Mouse (Mus musculus) heart, embryonic 14.5 days (tissue): ENCODE results near the gene Tex12. TPM values are rescaled to one million over a fixed set of nuclear protein-coding genes. Genes with fewer than 3 reads are reported as not detected.

Experiments
- ATAC-seq: fragments of 200-750 bp; cut with Nextera tagmentation; 2 replicates; pipeline ENCODE4 v1.8.0; 2017; ENCODE audit warnings: low read depth, moderate TSS enrichment; ENCODE audit not compliant: insufficient number of reproducible peaks, insufficient read depth, low FRiP score
- H3K27ac ChIP-seq, 2 experiments: fragments of 200-500 bp in 1 of 2; fragments of 300-500 bp in 1 of 2; sonication (generic) in 1 of 2; replicated peaks in 1 of 2; 2 replicates each; pipeline ENCODE4 v1.5.1; 2012 to 2014; ENCODE audit warnings: low read depth in 2 of 2, low read length in 2 of 2, control low read depth in 1 of 2, mild to moderate bottlenecking in 1 of 2, mixed read lengths in 1 of 2; ENCODE audit not compliant: control insufficient read depth in 1 of 2, insufficient read depth in 1 of 2
- H3K27me3 ChIP-seq: fragments of 300-500 bp; sonication (generic); 2 replicates; pipeline ENCODE4 v1.6.1; 2014; ENCODE audit warnings: mild to moderate bottlenecking, low read length, control low read depth; ENCODE audit not compliant: control insufficient read depth, insufficient read depth
- H3K36me3 ChIP-seq: fragments of 300-500 bp; sonication (generic); 2 replicates; pipeline ENCODE4 v1.6.1; 2014; ENCODE audit warnings: mild to moderate bottlenecking, control low read depth, low read length, mixed read lengths; ENCODE audit not compliant: control insufficient read depth, insufficient read depth
- H3K4me1 ChIP-seq, 2 experiments: fragments of 200-500 bp in 1 of 2; fragments of 300-500 bp in 1 of 2; sonication (generic) in 1 of 2; 2 replicates each; pipeline ENCODE4 v1.6.1; 2012 to 2014; ENCODE audit warnings: low read length in 2 of 2, control low read depth in 1 of 2, mixed read lengths in 1 of 2; ENCODE audit not compliant: control insufficient read depth in 2 of 2, insufficient read depth in 2 of 2
- H3K4me2 ChIP-seq: fragments of 300-500 bp; sonication (generic); 2 replicates; pipeline ENCODE4 v1.6.1; 2014; ENCODE audit warnings: mild to moderate bottlenecking, low read length
- H3K4me3 ChIP-seq, 2 experiments: fragments of 200-500 bp in 1 of 2; fragments of 300-500 bp in 1 of 2; sonication (generic) in 1 of 2; 2 replicates each; pipeline ENCODE4 v1.5.1; 2012 to 2014; ENCODE audit warnings: low read length in 2 of 2, mild to moderate bottlenecking in 2 of 2, control low read depth in 1 of 2, low read depth in 1 of 2, moderate library complexity in 1 of 2; ENCODE audit not compliant: control insufficient read depth in 1 of 2, insufficient read depth in 1 of 2
- H3K9ac ChIP-seq: fragments of 300-500 bp; sonication (generic); 2 replicates; pipeline ENCODE4 v1.6.1; 2014; ENCODE audit warnings: mild to moderate bottlenecking, low read length
- H3K9me3 ChIP-seq: fragments of 300-500 bp; sonication (generic); 2 replicates; pipeline ENCODE4 v1.6.1; 2016; ENCODE audit warnings: low read length, control low read depth; ENCODE audit not compliant: control insufficient read depth
- WGBS: fragments of 180-500 bp; shearing (Covaris S2); extraction: QIAGEN DNeasy Blood & Tissue Kit; methylation state at CpG from one replicate; pipeline ENCODE4 v1.1.7; 2014; 5-methylcytosine and 5-hydroxymethylcytosine counted together
- polyA plus RNA-seq: library from polyadenylated mRNA; unstranded; fragments of >200 nt; fragmentation: Nextera tagmentation; extraction: Ambion mirVana; gene quantifications from 2 replicates; pipeline ENCODE4 v1.2.1, GENCODE M21; 2014

Gene Tex12
- polyA plus RNA-seq, 1 experiment from 2014 or later: not detected

DNA sequence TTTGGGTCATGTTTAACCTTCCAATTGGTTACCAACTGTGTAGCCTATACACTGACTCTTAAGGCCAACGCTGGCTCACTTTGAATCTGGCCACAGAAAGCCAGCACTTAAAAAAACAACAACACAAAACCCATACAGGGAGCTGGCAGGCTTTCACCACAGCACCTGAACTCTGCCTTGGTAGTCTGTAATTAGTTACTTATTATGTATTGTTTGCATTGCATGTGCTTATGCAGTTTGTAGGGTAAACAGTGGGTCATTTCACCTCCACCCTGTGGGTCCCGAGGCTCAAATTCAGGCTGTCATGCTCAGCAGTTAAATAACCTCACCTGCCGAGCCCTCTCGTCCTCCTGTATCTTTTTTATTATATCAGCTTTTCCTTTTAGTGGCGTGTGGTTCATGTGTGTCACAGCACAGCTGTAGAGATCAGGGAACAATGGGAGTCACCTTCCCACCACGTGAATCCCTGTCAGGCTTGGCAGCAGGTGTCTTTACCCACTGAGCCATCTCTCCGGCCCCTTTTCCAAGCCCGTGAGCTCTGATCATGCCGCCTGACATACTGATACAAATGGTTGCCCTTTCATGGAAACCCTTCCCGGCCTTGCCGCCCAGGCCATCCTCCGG lies 33.8 kb upstream of the Tex12 start:
- no peak overlapping the region; a peak in 1 of 4 replicates for H3K27ac ChIP-seq
- H3K9ac ChIP-seq: no peak overlapping the region
- no peak overlapping the region for H3K4me2 ChIP-seq
- peaks cover 56% of the 10 kb centered on the region for H3K36me3 ChIP-seq
- WGBS: 75% methylated on average over 12 of the region's 12 CpGs
- no peaks in the 10 kb centered on the region for H3K9me3 ChIP-seq
- no peak for ATAC-seq
- no peaks in the 10 kb centered on the region for H3K4me1 ChIP-seq
- H3K27me3 ChIP-seq: no peaks in the 10 kb centered on the region
- no peak overlapping the region for H3K4me3 ChIP-seq

DNA sequence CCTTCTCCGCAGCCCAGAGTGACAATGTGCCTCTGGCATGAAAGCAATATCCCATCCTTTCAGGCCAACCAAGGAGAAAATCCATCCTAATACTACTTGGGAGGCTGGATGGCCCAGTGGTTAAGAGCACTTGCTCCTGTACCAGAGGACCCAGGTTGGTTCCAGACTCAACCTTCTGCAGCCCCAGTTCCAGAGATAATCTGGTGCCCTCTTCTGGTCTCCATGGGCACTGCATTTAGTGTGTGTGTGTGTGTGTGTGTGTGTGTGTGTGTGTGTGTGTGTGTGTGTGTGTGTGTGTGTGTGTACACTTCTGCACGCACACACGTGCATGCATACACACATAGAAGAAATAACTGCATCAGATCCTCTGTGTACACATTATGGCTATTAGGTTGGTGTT lies 32.4 kb upstream of the Tex12 start:
- Histone ChIP-seq H3K9me3 (no peaks in the 10 kb centered on the region), H3K9ac (no peak overlapping the region), H3K27ac (no peak overlapping the region), H3K36me3 (peaks cover 42% of the 10 kb centered on the region), H3K4me1 (no peaks in the 10 kb centered on the region), H3K4me3 (no peak overlapping the region), H3K27me3 (no peaks in the 10 kb centered on the region), H3K4me2 (no peak overlapping the region)
- ATAC-seq: no peak
- 84% methylated on average over 3 of the region's 3 CpGs for WGBS

DNA sequence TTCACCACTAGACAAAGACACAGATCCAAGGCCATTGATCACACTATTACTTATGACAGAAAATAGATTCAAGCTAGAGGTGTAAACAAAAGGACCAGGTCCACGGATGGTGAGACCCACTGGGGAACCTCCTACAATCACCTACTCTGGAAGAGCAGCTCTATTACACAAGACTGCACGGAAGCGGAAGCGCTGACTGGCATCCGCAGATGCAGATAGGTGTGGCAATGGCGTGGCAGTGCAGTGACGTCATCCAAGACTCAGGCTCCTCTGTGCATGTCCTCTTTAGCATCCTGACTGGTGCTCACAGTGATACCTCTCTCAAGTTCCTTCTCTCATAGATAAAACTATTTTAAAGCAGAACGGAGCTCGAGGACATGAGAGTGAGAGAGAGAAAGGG lies 31.8 kb upstream of the Tex12 start:
- Histone ChIP-seq H3K9me3 (no peaks in the 10 kb centered on the region), H3K4me2 (no peak overlapping the region), H3K36me3 (peaks cover 36% of the 10 kb centered on the region), H3K4me1 (no peaks in the 10 kb centered on the region), H3K4me3 (no peak overlapping the region), H3K9ac (no peak overlapping the region), H3K27me3 (no peaks in the 10 kb centered on the region), H3K27ac (no peak overlapping the region)
- ATAC-seq: no peak
- WGBS: 78% methylated on average over 9 of the region's 9 CpGs

DNA sequence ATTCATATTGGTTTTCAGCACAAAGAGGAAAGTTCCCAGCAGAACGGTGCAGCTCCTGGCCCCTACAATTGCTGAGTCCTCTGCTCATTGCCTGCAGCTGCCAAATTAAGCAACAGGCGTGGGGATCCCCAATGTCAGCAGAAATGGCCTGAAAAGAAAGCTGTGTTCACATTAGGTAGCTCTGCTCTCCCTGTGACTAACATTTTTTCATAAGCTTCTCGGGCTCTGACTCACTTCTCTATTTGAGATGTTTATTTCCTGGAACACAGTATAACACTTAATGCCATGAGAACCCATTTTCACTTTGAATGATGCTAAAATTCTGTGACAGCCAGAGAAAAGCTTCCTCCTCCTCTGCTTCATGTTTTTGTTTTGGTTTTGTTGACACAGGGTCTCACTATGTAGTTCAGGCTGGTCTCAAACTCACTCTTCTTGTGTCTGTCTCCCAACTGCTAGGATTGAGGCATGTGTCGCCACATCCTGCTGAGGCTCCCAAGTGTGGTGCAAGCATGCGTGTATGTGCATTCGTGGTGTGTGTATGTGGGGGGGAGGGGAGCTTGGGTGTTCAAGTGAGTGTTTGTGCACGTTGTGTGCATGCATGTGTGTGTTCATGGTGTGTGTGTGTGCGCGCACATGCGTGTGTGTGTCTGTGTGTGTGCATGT lies 29.9 kb upstream of the Tex12 start:
- Histone ChIP-seq H3K9ac (no peak overlapping the region), H3K27ac (no peak overlapping the region), H3K27me3 (no peaks in the 10 kb centered on the region), H3K4me3 (no peak overlapping the region), H3K4me2 (no peak overlapping the region), H3K9me3 (no peaks in the 10 kb centered on the region), H3K4me1 (no peaks in the 10 kb centered on the region), H3K36me3 (peaks cover 16% of the 10 kb centered on the region)
- ATAC-seq: no peak
- 71% methylated on average over 10 of the region's 10 CpGs for WGBS

DNA sequence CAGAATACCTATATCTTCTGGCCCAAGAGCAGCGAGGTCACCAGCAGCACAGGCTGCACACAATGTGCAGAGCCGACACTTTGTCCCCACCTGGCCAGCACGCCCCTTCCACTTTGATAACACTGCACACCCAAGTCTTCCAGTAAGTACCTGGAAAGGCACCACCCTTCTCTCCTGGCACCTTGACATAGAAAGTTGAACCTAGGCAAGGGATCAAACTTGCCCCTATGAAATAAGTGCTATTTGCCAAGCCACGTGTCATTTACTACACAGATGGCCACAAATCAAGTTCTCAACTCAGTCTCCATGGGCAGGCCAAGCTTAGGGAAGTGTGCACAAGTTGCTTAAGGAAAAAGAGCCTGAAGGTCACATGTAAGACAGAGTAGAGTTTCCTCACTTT lies 25.8 kb upstream of the Tex12 start:
- Histone ChIP-seq H3K4me1 (no peaks in the 10 kb centered on the region), H3K27ac (no peak overlapping the region), H3K9ac (no peak overlapping the region), H3K9me3 (no peaks in the 10 kb centered on the region), H3K27me3 (no peaks in the 10 kb centered on the region), H3K4me3 (no peak overlapping the region), H3K4me2 (no peak overlapping the region), H3K36me3 (no peaks in the 10 kb centered on the region)
- WGBS: 72% methylated on average over 4 of the region's 4 CpGs
- no peak for ATAC-seq

DNA sequence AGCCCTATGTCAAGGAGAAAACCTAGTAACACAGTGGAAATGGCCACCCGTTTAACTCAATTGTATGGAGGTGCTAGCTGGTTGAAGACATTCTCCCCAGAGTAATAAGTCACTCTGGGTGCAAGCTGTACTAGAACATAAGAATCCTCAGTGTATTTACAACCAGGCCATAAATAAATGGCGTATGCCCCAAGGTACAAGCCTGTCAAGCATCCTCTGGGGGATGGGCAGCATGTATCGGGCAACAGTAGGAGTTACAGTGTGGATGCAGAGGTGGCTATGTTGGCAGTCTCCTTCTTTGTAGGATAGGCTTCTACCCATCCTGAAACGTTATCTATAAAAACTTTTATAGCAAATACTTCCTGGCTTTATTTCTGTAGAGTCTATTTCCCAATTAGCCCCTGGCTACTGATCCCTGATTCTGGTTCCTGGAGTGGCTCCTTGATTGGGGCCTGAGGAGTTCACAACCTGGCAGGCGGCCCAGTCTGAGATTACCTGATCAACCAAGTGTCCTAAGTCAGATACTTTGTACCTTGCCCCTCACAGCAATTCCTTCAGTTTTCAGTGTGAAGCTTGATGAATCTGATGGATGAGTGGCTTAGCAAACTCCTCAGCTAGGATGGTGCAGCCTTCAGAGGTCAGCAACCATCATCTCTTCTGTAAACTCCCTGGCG lies 24.2 kb upstream of the Tex12 start:
- Histone ChIP-seq H3K4me1 (no peaks in the 10 kb centered on the region), H3K9ac (no peak overlapping the region), H3K27ac (no peak overlapping the region), H3K4me2 (no peak overlapping the region), H3K4me3 (no peak overlapping the region), H3K36me3 (no peaks in the 10 kb centered on the region), H3K27me3 (no peaks in the 10 kb centered on the region), H3K9me3 (no peaks in the 10 kb centered on the region)
- WGBS: 70% methylated on average over 6 of the region's 6 CpGs
- no peak for ATAC-seq

DNA sequence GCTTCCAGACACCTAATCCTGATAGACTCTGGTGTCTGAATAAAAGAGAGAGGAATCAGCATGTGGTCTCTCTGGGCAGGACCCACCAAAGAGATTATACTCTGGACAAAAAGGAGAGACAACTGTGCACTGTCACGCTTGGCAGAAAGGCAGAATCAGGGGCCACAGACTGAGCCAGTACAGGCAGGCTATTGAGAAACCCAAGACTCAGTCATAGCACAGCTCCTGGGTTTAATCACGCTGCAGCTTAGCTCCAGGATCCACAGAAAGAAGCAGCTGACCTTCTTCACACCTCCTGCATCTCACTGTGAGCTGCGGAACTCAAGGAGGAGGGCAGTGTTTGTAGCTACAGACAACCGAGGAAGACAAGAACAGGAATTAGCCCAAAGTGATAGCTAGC lies 19.2 kb upstream of the Tex12 start:
- no peak for ATAC-seq
- H3K9ac ChIP-seq: no peak overlapping the region
- no peaks in the 10 kb centered on the region for H3K36me3 ChIP-seq
- H3K4me2 ChIP-seq: no peak overlapping the region
- no peaks in the 10 kb centered on the region for H3K9me3 ChIP-seq
- no peaks in the 10 kb centered on the region for H3K4me1 ChIP-seq
- no peak overlapping the region for H3K27ac ChIP-seq
- H3K4me3 ChIP-seq: no peak overlapping the region
- 22% methylated on average over 4 of the region's 4 CpGs for WGBS
- H3K27me3 ChIP-seq: no peaks in the 10 kb centered on the region
